Mouse (Mus musculus) gastrocnemius, postnatal 36 days (tissue): ENCODE data around the gene Clec16a. TPM values are rescaled to one million over a fixed set of nuclear protein-coding genes. Genes with fewer than 3 reads are reported as not detected.
A peak's percentile ranks its signal among the peaks of the same experiment; 100 is the strongest.

Experiments
- DNase-seq, 2 experiments: peaks; one replicate each; pipeline ENCODE4 v3.0.0; 2022
- intact Hi-C: fragments of 180-260 bp; cut with DNase I; formaldehyde crosslinking; loops from one replicate; pipeline ENCODE4 v1.15.1; 2025
- total RNA-seq, 2 experiments: library from RNA; stranded (reverse); gene quantifications; 2 replicates each; pipeline ENCODE4 v1.2.3; 2021

Clec16a gene
- total RNA-seq, 2 experiments from 2014 or later: 59.3 to 70.8 TPM

DNA sequence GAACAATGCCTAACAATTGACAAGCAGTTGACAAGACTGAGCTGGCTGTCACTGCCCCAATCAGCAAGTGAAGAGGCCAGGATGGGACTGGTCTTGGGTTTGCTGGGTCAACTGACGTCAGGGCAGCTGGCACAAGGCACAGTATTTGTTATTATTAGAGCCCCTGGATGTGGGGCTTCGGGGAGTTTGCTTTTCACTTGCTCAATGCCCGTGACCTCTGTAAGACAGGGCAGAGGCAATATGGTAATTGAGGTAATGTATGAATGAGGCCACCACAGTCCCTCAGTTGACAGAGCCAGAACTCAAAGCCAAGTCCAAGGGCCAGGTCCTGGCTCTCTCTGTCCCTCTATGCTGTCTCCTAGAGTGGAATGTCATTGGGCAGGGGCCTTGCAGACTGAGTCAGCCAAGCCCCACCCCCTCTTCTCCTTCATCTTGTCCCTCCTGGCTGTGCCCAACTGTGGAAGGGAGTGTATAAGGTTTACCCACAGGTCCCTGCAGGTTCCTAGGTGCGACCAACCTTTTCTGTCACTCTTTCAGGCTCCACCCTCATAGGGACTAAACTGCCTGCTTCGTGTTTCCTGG is 232.5 kb downstream of the Clec16a start:
- no peak for DNase-seq
- intact Hi-C loops: no loop called here

DNA sequence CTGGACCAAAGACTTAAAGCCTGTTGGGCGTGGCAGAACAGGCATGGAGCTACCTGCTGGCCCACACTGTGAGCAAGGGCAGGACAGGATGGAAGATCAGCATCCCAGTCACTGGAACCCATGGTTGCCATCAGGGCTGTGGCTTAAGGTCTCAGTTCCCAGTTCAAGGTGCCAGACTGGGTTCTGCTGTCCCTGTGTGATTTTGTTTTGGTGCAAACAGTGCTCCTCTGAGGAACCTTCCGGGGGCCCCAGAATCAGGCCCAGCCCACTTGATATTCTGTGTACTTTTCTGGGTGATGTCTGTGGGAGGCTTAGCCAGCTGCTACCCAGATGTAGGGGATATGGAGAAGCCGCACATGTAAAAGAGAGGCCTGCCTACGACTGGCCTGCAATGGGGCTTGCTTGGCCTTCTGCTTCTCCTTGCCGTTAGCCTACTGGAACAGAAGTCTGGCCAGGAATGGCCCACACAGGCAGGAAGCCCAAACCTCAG is 235.5 kb downstream of the Clec16a start:
- DNase-seq: no peak
- intact Hi-C loops: loop anchor here (5.0 kb wide), 2 partner anchors 113 to 138 kb away; no protein-coding TSS in a partner anchor

DNA sequence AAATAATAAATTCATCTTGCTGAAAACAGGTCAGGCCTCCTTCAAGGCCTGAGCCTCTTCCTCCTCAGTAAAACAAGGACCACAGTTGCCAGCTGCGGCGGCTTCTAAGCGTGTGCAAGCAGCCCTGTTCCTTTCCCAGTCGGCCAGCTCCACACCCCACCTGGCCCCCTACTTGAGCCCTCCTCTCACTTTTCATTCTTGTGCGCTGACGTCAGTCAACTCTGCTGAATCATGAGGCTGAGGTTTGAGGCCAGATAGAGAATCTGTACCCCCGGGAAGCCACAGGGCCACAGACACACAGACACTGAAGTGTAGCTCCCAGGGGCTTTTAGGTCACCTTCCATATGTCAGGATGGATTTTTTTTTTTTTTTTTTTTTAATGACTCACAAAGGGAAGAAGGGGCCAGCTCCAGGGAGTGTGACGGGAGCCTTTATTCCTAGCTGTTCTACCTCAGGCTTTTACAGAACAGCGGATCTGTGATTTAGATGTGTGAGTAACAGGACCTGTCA is 236.8 kb downstream of the Clec16a start:
- DNase-seq: no peak

DNA sequence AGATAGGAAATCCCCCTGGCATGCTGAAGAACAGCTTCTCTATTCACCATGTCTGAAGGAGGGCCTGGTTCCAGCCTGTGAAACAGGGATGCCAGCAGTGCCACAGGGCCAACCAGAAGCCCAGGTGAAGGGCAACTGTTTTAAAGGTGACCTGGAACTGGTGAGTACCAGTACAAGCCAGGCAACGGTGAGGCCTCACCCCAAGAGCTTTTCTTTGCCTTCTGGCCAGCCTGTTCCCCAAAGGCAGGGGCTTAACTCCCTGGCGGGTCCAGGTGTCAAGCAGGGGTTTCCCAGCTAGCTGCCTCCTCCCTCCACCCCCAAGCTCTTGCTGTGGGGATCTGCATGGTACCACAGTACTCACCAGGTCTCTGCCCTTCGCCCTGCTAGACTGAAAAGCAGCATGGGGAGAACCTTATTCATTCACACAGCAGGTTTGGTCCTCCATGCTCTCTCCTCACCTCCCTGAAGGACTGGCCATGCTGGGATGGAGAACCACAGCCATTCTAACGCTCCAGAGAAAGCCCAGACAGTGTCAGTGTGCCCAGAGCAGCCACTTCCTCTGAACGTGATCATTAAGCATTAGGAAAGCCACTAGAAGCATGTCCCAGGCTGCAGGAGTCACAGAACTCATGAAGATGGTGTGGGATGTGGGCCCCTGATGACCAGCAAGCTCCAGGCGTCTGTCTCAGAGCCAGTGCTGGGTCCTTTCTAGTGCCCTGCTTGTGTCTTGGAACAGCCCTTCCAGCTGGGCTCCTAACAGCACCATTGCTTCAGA is 237.4 kb downstream of the Clec16a start:
- DNase-seq: no peak
- intact Hi-C loops: loop anchor here (5.0 kb wide), 2 partner anchors 115 to 140 kb away; no protein-coding TSS in a partner anchor

More for the DNA sequence above, 236.8 kb downstream of the Clec16a start:
- intact Hi-C loops: loop anchor here (5.0 kb wide), 2 partner anchors 115 to 140 kb away; no protein-coding TSS in a partner anchor

DNA sequence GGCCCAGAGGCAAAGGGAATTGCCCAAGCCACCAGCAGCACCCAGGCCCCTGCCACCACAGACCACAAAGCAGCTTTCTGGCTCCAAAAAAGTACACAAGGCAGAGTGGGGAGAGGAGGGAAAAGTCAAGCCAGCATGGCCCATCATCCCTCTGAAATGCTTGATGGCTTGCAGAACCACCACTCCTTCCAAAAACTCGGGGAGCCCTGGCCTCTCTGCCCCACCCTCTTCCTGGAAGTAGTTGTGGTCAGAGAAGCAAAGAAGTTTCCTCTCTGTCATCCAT is 238.0 kb downstream of the Clec16a start:
- intact Hi-C loops: loop anchor here (5.0 kb wide), 2 partner anchors 116 to 141 kb away; no protein-coding TSS in a partner anchor
- DNase-seq: no peak

DNA sequence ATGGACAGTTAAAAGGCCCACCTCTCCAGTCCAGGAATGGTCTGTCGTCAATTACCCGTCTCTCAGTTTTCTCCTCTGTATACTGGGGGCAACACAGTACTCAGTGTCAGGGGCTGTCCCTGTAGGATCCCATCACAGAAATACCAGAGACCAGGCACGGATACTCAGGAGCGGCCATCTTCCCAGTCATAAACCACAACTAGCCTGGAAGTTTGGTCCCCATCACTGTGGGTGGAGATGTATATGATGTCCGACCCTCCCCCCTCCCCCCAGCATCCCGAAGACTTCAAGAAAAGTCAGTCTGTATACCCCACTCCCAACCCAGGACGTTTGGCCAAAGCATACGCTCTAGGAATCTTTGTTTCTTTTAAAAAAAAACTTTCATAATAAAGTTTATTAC is 238.3 kb downstream of the Clec16a start:
- intact Hi-C loops: loop anchor here (5.0 kb wide), 2 partner anchors 116 to 141 kb away; no protein-coding TSS in a partner anchor
- no peak for DNase-seq

DNA sequence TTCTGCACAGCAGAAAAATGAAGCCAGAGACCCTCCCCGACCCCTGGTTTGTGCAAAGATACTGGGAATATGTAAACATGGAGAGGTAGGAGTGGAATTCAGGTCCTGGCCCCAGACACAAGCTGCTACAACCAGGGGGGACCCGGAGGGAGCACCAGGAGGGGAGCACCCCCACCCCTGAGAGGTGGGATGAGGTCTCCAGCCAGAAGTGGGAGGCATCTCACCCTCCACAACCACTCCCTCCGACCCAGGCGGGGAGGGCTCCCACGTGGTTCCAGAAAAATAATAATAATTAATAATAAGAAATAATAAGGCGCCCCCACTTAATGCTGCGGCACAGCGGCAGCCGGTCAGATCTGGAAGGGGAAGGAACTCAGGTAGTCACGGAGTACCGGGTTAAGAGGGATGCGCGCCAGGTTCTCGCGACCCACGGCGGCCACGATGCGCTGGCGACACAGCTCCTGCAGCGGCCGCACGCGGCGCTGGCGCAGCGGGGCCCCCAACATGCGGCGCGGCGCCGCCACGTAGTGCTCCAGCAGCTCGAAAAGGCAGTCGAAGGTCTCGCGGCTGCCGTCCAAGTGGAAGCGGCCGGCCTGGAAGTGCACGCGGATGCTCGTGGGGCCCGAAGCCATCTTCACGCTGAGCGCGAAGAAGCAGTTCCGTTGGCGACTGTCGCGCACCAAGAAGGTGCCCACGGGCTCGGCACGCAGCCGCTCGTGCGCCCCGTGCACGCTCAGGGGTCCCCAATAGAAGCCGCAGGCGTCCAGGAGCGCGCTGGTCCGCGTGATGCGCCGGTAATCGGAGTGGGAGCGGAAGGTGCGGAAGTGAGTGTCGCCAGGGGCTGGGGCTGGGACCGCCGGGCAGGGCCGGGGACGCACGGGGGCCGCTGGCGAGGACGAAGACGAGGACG is 239.0 kb downstream of the Clec16a start:
- no peak for DNase-seq
- intact Hi-C loops: loop anchor here (2.0 to 5.0 kb wide), 3 partner anchors 117 to 213 kb away; no protein-coding TSS in a partner anchor

DNA sequence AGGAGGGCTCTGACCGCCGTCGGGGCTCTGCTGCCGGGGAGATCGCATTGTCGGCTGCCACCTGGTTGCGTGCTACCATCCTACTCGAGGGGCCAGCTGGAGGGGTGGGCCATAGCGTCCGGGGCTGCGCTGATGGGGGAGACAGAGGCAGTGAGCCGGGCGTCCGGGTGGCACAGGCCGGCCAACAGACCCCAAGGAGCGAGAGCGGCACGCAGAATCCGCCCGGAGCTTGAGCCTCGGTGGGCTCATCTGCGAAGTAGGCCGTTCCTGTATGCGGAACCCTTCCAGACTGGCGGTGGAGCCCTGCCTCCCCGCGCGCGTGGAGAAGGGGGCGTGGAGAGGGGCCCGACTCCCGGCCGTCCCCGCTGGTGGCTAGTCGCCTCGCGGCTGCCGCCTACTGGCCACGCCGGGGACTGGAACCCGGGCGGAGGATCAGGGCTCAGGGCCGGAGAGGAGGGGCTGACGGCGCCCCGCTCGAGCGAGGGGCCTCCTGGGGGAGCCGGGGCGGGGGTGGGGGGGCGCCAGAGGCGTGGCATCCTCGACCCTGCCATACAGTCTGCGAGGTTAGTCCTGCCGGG is 239.7 kb downstream of the Clec16a start:
- intact Hi-C loops: loop anchor here (2.0 to 5.0 kb wide), 4 partner anchors 47 to 214 kb away; no protein-coding TSS in a partner anchor
- peak; percentile 86 to 92 for DNase-seq

DNA sequence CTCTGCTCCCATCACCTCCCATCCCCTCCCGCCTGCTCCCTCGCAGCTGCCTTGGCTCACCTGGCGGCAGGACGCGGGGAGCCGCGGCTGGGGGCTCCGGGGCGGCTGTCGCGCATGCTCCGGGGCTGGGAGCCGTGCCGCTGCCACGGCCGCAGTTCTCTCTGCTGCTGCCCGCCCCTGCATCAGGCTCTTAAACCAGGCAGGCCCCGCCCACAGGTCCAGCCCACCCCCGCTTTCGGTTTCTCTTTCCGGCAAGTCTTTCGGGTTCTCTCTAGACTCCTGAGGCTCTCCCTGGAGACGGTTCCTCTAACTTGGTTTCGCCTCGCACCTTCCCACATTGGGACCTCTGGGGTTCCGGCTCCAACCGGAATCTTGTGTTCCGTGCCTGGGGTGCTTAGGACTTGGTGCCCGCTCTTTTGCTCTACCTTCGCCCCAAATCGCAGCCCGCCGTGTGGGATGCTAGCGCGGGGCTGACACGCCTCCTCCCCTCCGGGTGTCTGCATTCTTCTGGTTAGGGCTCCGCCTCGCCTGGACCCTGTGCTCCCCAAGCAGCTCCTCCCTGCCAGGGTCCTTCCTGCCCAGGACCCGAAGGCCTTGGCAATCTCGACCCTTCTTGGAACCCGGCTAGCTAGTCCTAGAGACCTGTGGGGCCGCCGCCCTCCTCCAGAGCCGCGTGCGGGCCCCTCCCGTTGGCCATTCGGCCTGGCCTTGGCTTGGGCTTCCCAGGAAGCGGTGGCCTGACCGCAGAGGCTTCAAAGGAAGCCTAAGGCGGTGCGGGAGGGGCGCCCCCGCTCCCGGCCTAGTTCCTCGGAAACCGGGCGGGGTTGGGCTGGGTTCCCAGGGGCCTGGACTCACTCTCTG is 240.5 kb downstream of the Clec16a start, which contains the start of gene Socs1:
Gene Socs1, minus strand, starts transcription at position 166 of the 861 bp plus-strand sequence.
- intact Hi-C loops: loop anchor here (2.0 to 5.0 kb wide), 3 partner anchors 47 to 215 kb away; no protein-coding TSS in a partner anchor
- DNase-seq: peak; percentile 82 to 86

DNA sequence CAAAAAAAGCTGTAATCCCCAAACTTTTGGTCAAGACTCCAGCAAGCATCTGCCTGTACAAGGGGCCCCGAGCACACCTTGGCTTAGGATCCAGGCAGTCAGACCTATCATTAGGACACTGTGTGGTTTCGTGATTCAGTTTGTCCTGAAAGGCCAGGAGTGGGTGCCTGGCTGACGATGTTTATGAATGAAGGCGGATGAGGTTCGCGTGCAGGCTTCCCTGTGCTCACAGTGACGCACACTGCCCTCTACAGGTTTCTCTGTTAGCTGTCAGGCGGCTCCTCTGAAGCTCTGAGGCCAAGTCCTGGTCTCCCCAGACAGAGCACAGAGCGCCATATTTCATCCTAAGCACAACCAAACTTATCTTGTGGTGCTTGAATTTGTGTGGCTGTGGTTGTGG is 241.1 kb downstream of the Clec16a start:
- DNase-seq: peak; percentile 67 to 72
- intact Hi-C loops: loop anchor here (2.0 to 5.0 kb wide), 2 partner anchors 46 to 61 kb away; no protein-coding TSS in a partner anchor

DNA sequence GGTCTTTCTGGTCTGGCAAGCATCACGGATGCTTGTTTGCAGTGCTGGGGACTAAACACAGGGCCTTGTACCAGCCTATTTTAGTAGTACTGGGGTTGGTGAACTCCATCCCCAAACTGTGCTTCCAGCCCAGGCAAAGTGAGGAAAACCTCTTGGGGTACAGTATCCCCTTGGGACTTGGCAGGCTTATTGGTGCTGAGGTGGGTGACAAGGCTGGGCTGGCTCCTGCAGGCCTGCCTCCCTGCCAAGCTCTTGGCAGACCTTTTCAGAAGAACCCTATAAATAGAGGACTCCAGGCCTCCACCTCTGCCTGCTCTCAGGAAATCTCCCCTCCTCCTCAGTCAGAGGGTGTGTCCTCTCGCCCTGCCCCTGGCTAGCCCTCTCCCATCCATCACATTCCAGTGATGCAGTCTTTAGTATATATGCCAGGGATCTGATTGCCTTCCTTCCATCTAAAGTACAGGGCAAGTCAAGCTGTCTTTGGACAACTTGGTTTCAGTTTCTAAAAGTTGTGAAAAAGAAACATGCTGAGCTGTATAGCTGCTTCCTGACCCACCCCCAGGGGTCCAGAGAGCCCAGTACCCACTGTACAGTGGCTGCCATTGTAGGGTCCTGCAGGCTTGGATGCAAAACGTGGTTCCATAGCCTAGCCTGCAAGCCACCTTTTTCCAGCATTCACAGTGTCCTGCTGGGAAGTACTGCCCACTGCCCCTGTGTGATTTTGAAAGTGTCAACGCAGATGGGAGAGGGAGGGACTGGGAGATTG is 241.8 kb downstream of the Clec16a start:
- no peak for DNase-seq
- intact Hi-C loops: loop anchor here (2.0 to 5.0 kb wide), 2 partner anchors 45 to 60 kb away; no protein-coding TSS in a partner anchor

DNA sequence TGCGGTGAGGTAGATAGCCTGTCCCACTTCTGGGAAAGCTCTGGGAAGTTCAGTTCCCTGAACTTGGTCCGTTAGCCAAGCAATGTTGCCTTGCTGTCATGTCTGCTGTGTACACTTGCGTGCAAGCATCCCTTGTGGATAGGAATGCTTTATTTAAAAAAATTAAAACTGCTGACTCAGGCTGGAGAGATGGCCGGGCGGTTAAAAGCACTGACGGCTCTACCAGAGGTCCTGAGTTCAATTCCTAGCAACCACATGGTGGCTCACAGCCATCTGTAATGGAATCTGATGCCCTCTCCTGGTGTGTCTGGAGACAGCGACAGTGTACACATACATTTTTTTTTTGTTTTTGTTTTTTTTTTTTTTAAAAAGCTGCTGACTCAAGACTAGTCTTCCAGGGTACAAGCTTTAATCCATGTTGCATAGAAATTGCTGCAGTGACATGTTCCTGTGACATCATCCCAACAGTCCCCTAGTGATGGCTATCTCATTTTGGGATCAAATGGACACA is 242.5 kb downstream of the Clec16a start:
- intact Hi-C loops: loop anchor here (2.0 to 5.0 kb wide), 2 partner anchors 45 to 59 kb away; no protein-coding TSS in a partner anchor
- DNase-seq: no peak

DNA sequence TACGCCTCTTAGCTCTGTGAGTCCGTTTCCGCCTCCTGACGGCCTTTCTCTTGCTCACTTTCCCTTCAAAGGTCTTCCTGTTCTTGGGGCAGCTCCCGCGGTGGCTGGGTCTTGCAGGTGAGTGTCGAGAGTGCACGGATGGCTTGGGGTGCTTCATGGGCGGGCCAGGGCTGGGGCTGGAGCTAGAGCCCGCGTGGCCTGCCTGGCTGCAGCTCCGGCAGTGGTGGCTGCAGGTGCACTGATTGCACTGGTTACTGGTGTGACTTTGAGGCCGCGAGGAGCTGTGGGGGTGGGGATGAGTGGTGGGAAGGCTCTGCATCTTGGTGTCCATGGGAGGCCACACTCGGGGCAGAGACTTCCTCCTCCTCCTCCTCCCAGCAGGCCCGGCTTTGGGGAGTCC is 243.1 kb downstream of the Clec16a start, which contains the start of gene Tnp2:
Gene Tnp2, minus strand, starts transcription at position 390 of the 400 bp plus-strand sequence.
- intact Hi-C loops: loop anchor here (5.0 kb wide), 1 partner anchor 44 kb away; no protein-coding TSS in a partner anchor
- DNase-seq: no peak

DNA sequence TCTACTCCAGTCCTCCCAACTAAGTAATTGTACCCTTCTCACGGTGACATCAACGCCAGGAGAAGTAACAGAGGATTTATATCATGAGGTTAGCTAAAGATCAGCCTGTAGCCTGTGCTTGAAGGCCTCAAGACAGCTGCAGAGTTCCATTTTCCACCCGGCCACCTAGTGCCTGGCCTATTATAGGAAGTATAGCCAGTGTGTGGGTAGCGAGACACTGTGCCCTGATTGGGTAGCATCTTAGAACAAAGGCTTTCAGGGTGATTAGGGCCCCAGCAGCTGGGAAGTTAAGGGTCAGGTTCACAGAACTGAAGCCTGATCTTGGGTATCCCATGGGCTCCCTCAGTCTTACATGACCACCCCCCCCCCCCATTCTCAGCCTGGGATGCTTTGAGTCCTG is 243.7 kb downstream of the Clec16a start:
- no peak for DNase-seq
- intact Hi-C loops: loop anchor here (5.0 kb wide), 1 partner anchor 43 kb away; no protein-coding TSS in a partner anchor

DNA sequence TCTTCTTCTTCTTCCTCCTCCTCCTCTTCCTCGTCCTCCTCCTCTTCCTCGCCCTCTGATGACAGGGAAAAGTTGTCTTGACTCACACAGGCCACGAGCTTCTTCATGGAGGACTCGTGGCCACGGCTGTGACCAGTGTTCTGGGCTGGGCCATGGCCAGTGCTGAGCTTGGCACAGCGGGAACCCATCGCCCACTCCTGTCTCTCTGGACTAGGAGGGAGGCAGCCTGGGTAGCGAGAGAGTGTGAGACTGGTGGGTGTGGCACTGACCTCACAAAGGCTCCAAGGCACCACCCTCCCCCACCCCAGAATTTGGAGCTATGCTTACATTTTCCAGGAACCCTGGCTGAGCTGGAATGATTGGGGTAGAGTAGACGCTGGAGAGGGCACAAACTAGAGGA is 245.6 kb downstream of the Clec16a start, which contains the start of gene Prm3:
Gene Prm3, minus strand, starts transcription at position 213 of the 400 bp plus-strand sequence.
- no peak for DNase-seq
- intact Hi-C loops: no loop called here
